In genomic region chr6:17601526-17601925, GRCm38 (mm10) we compare ENCODE assay signal across 30 mouse cellular contexts.
"Had no signal": no experiment of that assay in that cellular context is flagged by ENCODE, and none has a peak within 500 bp of the region (broad histone marks: within the 10 kb centered on the region; RNA-seq: fewer than 3 reads in every experiment).

No protein-coding gene starts in this region.

- H3K27ac ChIP-seq: limb, embryonic 10.5 days; limb, embryonic 12.5 days; limb, embryonic 13.5 days; limb, embryonic 15.5 days; liver, embryonic 12.5 days; liver, embryonic 13.5 days; liver, embryonic 14.5 days; liver, embryonic 15.5 days; lung, embryonic 15.5 days; macrophage; midbrain, embryonic 10.5 days; midbrain, embryonic 12.5 days; midbrain, embryonic 13.5 days had no signal

- DNase-seq: left cerebral cortex, postnatal 4 days; liver; liver, embryonic 13.5 days; liver, postnatal 0 days; lung, adult 18-20 months; lung, adult 2 months; lung, embryonic 14.5 days; lung, postnatal 10 days; lung, postnatal 14 days; lung, postnatal 36 days; lung, postnatal 4 days; midbrain, embryonic 14.5 days had no signal

- H3K4me3 ChIP-seq: limb, embryonic 10.5 days; limb, embryonic 12.5 days; limb, embryonic 13.5 days; limb, embryonic 15.5 days; liver, embryonic 12.5 days; liver, embryonic 13.5 days; liver, embryonic 15.5 days; lung, embryonic 15.5 days; megakaryocyte, embryonic 14.5 days; midbrain, embryonic 10.5 days; midbrain, embryonic 12.5 days; midbrain, embryonic 13.5 days; myocyte had no signal

- H3K9me3 ChIP-seq: limb, embryonic 10.5 days; limb, embryonic 15.5 days; liver, embryonic 12.5 days; liver, embryonic 13.5 days; liver, embryonic 15.5 days; lung, embryonic 15.5 days; midbrain, embryonic 10.5 days; midbrain, embryonic 12.5 days; midbrain, embryonic 13.5 days had no signal

- ATAC-seq: liver, embryonic 12.5 days; liver, postnatal 0 days; lung, postnatal 0 days; midbrain, embryonic 13.5 days; midbrain, embryonic 16.5 days had no signal

- H3K36me3 ChIP-seq: limb, embryonic 10.5 days; limb, embryonic 12.5 days; limb, embryonic 13.5 days; limb, embryonic 15.5 days; liver, embryonic 12.5 days; liver, embryonic 13.5 days; liver, embryonic 15.5 days; lung, embryonic 15.5 days; midbrain, embryonic 10.5 days; midbrain, embryonic 12.5 days; midbrain, embryonic 13.5 days had no signal

- H3K9ac ChIP-seq: limb, embryonic 12.5 days; limb, embryonic 13.5 days; limb, embryonic 15.5 days; liver, embryonic 12.5 days; liver, embryonic 13.5 days; liver, embryonic 14.5 days; liver, embryonic 15.5 days; liver, postnatal 0 days; lung, embryonic 14.5 days; lung, embryonic 15.5 days; midbrain, embryonic 12.5 days; midbrain, embryonic 13.5 days had no signal

- H3K4me2 ChIP-seq: limb, embryonic 12.5 days; limb, embryonic 13.5 days; limb, embryonic 15.5 days; liver, embryonic 11.5 days; liver, embryonic 12.5 days; liver, embryonic 13.5 days; liver, embryonic 15.5 days; lung, embryonic 14.5 days; lung, embryonic 15.5 days; midbrain, embryonic 11.5 days; midbrain, embryonic 12.5 days; midbrain, embryonic 13.5 days had no signal

- H3K4me1 ChIP-seq: limb, embryonic 10.5 days; limb, embryonic 12.5 days; limb, embryonic 13.5 days; limb, embryonic 15.5 days; liver, embryonic 12.5 days; liver, embryonic 13.5 days; liver, embryonic 15.5 days; lung, embryonic 15.5 days; midbrain, embryonic 10.5 days; midbrain, embryonic 12.5 days; midbrain, embryonic 13.5 days had no signal

- H3K27me3 ChIP-seq: limb, embryonic 12.5 days; limb, embryonic 13.5 days; limb, embryonic 15.5 days; liver, embryonic 12.5 days; liver, embryonic 13.5 days; liver, embryonic 15.5 days; lung, embryonic 15.5 days; midbrain, embryonic 12.5 days; midbrain, embryonic 13.5 days had no signal
